Mouse (Mus musculus) heart, postnatal 0 days (tissue): ENCODE measurements around the gene Gtpbp2.

Experiments
- CTCF ChIP-seq: IDR thresholded peaks from 2 replicates; pipeline ENCODE4 v1.5.1; 2016; ENCODE audit warnings: antibody characterized with exemption, control low read depth, low read depth
- EP300 ChIP-seq: IDR thresholded peaks from 2 replicates; pipeline ENCODE4 v1.6.1; 2016; ENCODE audit warnings: antibody characterized with exemption, low read depth

DNA sequence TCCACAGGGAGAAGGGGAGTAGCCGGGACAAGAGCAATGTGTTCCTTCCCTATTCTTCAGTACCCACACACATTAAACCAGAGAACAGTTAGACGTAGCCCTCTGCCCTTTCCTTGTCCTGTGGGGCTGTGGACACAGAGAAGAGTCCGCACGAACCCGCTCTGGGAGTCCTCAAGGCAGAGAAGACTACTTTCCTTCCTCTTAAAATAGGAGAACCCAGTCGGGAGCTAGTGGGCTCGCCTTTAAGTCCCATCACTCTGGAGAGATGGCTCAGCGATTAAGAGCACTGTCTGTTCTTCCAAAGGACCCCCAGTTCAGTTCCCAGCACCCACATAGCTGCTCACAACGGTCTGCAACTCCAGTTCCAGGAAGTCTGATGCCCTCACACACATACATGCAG, 878 bp downstream of the Gtpbp2 start:
- TF ChIP-seq EP300 (no peak), CTCF (no peak)
